Mouse (Mus musculus) kidney, postnatal 25 days (tissue): ENCODE measurements around the gene Rtn2.

Experiments
- DNase-seq, 2 experiments: peaks; one replicate each; pipeline ENCODE4 v3.0.0; 2021; ENCODE audit warnings: mixed read lengths in 2 of 2

Rtn2 gene

DNA sequence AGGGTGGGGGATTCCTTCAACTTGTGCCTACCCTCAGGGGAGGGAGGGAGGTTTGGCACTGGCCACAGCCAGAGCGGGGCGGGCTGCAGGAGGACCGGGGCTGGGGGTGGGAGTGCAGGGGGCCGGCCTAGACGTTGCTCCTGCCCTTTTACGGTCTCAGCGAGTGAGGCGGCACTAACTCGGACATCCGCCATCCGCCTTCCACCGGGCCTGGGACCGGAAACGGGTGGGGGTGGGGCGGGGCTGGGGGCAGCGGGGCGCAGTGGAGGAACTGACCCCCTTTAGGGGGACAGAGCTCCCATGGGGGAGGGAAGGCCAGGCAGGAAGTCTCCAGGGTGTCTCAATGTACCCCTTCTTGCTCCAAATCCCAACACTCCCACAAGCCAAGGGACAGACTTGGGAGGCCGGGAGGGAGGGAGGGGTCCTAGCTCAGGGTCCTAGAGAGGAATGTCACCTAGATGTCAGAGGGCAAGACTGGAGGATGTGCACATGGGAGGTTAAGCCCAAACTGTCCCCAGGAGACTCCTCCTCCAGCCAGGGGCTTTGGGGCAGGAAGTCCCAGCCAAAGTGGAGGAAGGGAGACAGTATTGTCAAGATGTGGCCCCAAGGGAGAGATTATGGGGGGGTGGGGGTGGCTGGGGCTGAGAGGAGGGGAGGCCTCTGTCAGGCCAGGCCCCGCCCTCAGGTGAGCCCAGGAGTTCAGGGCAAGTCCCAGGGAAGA, 12.5 kb upstream of the Rtn2 start:
- DNase-seq: peak; percentile 82 to 92

- DNase-seq: peak in 1 of 2 experiments; percentile 60
These were observed 11.8 kb upstream of the Rtn2 start for GRCm38 (mm10) chr7:19270509-19271237.

- DNase-seq: peak; percentile 90 to 92
These were observed 10.9 kb upstream of the Rtn2 start, which contains the start of gene Vasp for GRCm38 (mm10) chr7:19271238-19272172. TSS of gene Vasp (minus strand) at chr7:19271817.

- DNase-seq: peak; percentile 92 to 93
These were observed 10.2 kb upstream of the Rtn2 start for GRCm38 (mm10) chr7:19272173-19272764.

DNA sequence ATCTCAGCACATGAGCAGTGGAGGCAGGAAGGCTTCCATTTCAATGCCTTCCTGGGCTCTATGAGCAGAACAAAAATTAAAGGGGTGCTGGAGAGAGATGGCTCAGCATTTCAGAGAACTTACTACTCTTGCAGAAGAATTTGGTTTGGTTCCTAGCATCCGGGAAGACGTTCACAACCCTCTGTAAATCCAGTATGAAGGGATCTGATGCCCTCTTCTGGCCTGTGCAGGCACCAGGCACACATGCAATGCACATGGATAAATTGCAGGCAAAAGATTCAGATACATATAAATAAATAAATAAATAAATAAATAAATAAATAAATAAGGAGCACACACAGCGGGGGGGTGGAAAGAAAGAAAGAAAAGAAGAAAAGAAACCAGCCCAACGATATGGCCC, 6.2 kb upstream of the Rtn2 start:
- DNase-seq: no peak

GRCm38 (mm10) chr7:19279052-19279451, 3.4 kb upstream of the Rtn2 start:
- no peak for DNase-seq

- no peak for DNase-seq
These were observed 2.8 kb upstream of the Rtn2 start, which contains the start of gene Ppm1n for GRCm38 (mm10) chr7:19279581-19280114. TSS of gene Ppm1n (minus strand) at chr7:19280064.

- DNase-seq: peak in 1 of 2 experiments; percentile 75
These were observed 632 bp upstream of the Rtn2 start for GRCm38 (mm10) chr7:19281680-19282304.

DNA sequence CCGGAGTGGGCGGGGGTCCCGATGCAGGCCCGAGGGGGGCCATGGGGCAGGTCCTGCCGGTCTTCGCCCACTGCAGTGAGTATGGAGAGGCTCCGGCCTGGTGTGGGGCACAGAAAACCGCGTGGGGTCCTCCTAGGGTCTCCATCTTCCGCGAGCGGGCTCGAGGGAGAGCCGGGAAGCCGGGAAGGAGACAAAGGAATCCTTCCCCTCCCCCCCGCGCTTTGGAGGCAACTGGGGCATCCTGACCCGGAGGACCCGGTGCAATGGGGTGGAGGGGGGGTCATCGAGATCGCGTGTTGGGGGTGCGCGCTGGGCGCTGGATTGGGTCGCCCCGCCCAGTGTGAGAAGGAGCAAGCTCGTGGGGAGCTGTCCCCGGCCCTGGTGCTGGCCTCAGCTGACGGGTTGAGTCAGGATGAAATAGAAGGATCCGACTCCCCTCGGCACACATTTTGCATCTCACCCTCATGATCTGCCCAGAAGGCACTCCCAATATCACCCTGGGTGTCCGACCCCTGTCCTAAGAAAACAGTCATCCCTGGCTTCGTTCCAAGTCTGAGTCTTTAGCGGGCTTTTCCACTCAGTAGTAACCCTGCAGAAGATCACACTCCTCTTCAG, 474 bp downstream of the Rtn2 start:
- peak; percentile 75 to 81 for DNase-seq

DNA sequence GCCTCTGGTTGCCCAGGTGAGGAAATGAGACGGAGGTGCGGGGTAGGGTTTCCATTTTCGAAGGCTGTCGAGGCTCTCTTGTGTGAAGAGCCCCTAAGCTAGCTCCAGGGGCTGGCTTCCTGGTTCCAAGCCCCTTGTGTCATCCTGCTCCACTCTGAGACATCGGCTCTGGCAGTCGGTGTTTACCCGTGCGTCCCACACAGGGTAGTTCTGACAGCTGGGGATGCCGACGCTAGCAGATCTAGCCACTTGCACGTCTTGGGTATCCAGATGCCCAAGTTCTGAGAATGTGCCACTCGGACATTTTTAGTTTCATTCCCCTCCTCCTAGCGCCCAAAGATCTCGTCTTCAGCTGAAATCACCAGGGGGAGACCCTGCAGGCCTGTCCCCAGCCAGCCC, 981 bp downstream of the Rtn2 start:
- no peak for DNase-seq

- peak in 1 of 2 experiments; percentile 80 for DNase-seq
These were observed 2.3 kb downstream of the Rtn2 start for GRCm38 (mm10) chr7:19284763-19285162.

GRCm38 (mm10) chr7:19290969-19291596, 8.7 kb downstream of the Rtn2 start:
- peak; percentile 27 to 52 for DNase-seq

GRCm38 (mm10) chr7:19295503-19296185, 13.2 kb downstream of the Rtn2 start:
- DNase-seq: peak; percentile 97 to 99

- DNase-seq: peak in 1 of 2 experiments; percentile 36
These were observed 14.6 kb downstream of the Rtn2 start for GRCm38 (mm10) chr7:19297034-19297433.

DNA sequence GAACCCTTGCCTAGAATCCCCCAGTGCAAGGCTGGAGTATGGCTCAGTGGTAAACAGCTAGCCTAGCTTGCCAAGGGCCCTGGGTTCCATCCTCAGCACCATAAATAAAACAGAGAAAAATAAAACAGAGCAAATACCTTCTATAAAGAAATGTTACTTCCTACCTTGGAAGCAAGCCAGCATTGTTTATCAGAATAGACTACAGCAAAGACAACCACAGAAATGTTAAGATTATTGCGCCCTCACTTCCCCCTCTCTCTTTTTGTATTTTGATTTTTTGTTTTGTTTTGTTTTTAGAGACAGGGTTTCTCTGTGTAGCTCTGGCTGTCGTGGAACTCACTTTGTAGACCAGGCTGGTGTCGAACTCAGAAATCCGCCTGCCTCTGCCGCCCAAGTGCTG, 15.4 kb downstream of the Rtn2 start:
- no peak for DNase-seq

DNA sequence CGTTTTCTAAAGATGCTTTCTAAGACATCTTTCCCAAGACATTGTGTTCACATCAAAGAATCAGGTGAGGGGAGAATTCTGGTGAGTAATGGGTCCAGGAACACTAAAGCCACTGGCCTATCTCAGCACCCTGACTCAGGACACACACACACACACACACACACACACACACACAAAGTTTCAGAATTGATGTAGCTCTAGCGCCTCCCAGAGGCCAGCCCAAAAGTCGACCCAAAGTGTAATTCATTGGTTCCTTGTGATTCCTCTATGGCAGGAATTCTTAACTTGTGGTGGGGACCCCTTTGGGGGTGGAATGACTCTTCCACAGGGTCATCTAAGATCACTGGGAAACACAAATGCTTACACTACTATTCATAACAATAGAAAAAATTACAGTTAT, 16.8 kb downstream of the Rtn2 start:
- peak; percentile 61 to 62 for DNase-seq

GRCm38 (mm10) chr7:19300501-19301421, 18.3 kb downstream of the Rtn2 start:
- peak; percentile 86 to 89 for DNase-seq

DNA sequence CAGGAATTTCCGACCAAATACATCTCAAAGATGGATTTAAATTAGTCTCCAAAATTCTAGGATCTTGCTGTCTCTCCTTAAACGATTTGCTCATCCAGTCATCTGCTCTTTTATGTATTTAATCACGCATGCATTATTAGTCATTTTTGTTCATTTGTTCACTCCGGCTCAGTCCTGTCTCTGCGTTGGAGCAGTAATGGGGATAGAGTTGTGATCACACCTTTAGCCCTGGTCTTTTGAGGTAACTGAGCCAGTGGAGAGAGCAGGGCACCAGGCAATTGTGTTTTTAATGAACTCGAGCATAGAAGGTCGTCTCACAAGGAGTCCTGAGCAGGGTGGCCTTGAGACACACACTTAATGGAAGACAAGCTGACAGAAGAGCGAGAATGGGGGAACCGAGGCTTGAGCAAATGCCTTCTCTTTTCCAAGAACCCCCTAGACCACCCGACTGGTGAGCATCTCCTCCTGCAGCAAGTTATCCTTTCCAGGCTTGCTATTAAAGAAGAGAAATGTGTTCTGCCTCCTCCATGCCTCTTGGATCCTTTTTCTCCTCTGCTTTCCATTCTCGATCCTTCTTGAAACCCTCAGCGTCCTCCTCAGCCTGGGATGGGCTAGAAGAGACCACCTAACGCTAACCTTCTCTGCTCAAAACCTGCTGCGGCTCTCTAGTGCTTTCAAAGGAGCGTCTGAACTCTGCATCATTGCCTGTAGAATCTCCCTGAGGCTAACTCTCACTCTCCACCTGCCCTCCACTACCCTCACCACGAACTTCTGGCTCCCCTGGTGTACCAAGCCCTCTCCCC, 19.2 kb downstream of the Rtn2 start:
- no peak for DNase-seq
